In genomic region chr9:116553181-116553580, GRCm38 (mm10) we compare ENCODE assay signal across 11 mouse cellular contexts.
DNase-seq lines count a peak whose midpoint lies in the region; ATAC-seq lines count a peak whose summit lies in the region.
"Had no signal": no experiment of that assay in that cellular context is flagged by ENCODE, and none has a peak within 500 bp of the region (broad histone marks: within the 10 kb centered on the region; RNA-seq: fewer than 3 reads in every experiment).

No protein-coding gene starts in this region.

- H3K9ac ChIP-seq in forebrain, embryonic 16.5 days (replicated peaks; ENCODE audit: low read depth, low read length): no peak overlapping the region
- H3K9ac ChIP-seq: embryonic facial prominence, embryonic 13.5 days; hindbrain, embryonic 15.5 days had no signal

- ATAC-seq in megakaryocyte progenitor cell, adult 5-6 weeks (replicated peaks; ENCODE audit: poor library complexity): peak; percentile 96
- no peak for ATAC-seq in forebrain, embryonic 16.5 days

- H3K27me3 ChIP-seq in forebrain, embryonic 16.5 days (replicated peaks; ENCODE audit: control insufficient read depth, insufficient read depth, low read length): no peaks in the 10 kb centered on the region
- H3K27me3 ChIP-seq: embryonic facial prominence, embryonic 13.5 days; hindbrain, embryonic 15.5 days had no signal

- H3K27ac ChIP-seq in forebrain, embryonic 16.5 days (ENCODE audit: low read length): no peak overlapping the region
- H3K27ac ChIP-seq: embryonic facial prominence, embryonic 13.5 days; hindbrain, embryonic 15.5 days; macrophage had no signal

- H3K4me2 ChIP-seq in forebrain, embryonic 16.5 days (ENCODE audit: low read length): no peak overlapping the region
- H3K4me2 ChIP-seq: embryonic facial prominence, embryonic 13.5 days; hindbrain, embryonic 15.5 days had no signal

- 0 out of 2 replicates have a peak, but pooled peaks cover 4% of the 10 kb centered on the region for H3K4me1 ChIP-seq in forebrain, embryonic 16.5 days (replicated peaks; ENCODE audit: control insufficient read depth, insufficient read depth, low read length)

- intact Hi-C loops in left cerebral cortex, postnatal 36 days (cut with DNase I): loop anchor here (2.0 to 5.0 kb wide), 2 partner anchors 126 to 491 kb away; no protein-coding TSS in a partner anchor

- DNase-seq in cerebellum, postnatal 10 days: peak; percentile 31 to 47
- DNase-seq in cerebellum, adult 11-12 months: no peak
- peak; percentile 8 to 15 for DNase-seq in left cerebral cortex, adult 18-20 months (ENCODE audit: low spot score in 2 of 2)
- no peak for DNase-seq in left cerebral cortex, postnatal 36 days (ENCODE audit: low spot score in 2 of 2)
- peak; percentile 34 for DNase-seq in adipocyte (ENCODE audit: low spot score)
- DNase-seq in urinary bladder, adult 2 months (ENCODE audit: low spot score): no peak

- no peaks in the 10 kb centered on the region for H3K9me3 ChIP-seq in forebrain, embryonic 16.5 days (ENCODE audit: control insufficient read depth, low read length)
- H3K9me3 ChIP-seq: embryonic facial prominence, embryonic 13.5 days; hindbrain, embryonic 15.5 days had no signal

- 87% methylated on average over 3 of the region's 3 CpGs for WGBS in forebrain, embryonic 16.5 days

- H3K36me3 ChIP-seq in forebrain, embryonic 16.5 days (ENCODE audit: control insufficient read depth, insufficient read depth): no peaks in the 10 kb centered on the region
- H3K36me3 ChIP-seq: embryonic facial prominence, embryonic 13.5 days; hindbrain, embryonic 15.5 days had no signal

- H3K4me3 ChIP-seq in forebrain, embryonic 16.5 days (replicated peaks; ENCODE audit: low read length): no peak overlapping the region
- H3K4me3 ChIP-seq: embryonic facial prominence, embryonic 13.5 days; hindbrain, embryonic 15.5 days had no signal

Comparison
In these comparisons a context has a peak if more than half of its experiments do, and no peak if none do; other contexts are left out.
1. DNase-seq: peak in cerebellum, postnatal 10 days (2 of 2), left cerebral cortex, adult 18-20 months (2 of 2) and adipocyte (single experiment); none in cerebellum, adult 11-12 months (single experiment), left cerebral cortex, postnatal 36 days (0 of 2) and urinary bladder, adult 2 months (single experiment).